8 mouse cellular contexts compared by ENCODE assay signal in the genomic region with DNA sequence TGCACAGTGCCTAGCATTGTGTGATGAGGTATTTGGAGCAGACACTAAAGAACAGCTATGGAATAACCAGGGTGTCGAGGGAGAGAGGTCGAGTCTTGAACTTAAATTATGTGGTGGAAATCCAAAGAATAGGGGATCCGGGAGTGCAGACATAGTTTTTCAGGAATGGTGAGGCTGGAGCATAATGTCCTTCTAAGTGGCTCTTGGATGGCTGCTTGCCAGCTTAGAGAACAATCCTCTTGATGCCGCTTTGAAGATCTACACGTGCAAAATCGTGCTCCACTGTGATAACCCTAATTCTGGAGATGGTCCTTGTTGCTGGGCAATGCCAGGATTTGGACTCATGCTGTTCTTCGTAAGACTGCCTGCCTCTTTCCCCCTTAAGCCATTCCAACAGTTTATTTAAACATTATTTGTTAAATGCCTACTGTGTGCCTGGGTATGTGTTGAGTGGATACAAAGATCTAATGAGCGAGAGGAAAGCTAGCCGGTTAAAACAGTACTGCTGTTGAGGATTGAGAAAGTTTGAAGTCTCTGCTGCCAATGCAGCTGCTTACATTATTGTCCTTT. TPM values are rescaled to one million over a fixed set of nuclear protein-coding genes. Genes with fewer than 3 reads are reported as not detected.
DNase-seq lines count a peak whose midpoint lies in the region; ATAC-seq and TF ChIP-seq lines count a peak whose summit lies in the region.
"Had no signal": no experiment of that assay in that cellular context is flagged by ENCODE, and none has a peak within 500 bp of the region (broad histone marks: within the 10 kb centered on the region; RNA-seq: fewer than 3 reads in every experiment).

No protein-coding gene starts in this region.

- no peaks in the 10 kb centered on the region for H3K9me3 ChIP-seq in forebrain, embryonic 14.5 days (replicated peaks; ENCODE audit: control insufficient read depth, low read length)
- H3K9me3 ChIP-seq in midbrain, embryonic 13.5 days = no peaks in the 10 kb centered on the region

- H3K36me3 ChIP-seq in forebrain, embryonic 14.5 days (ENCODE audit: control insufficient read depth, insufficient read depth, low read length) = no peaks in the 10 kb centered on the region
- H3K36me3 ChIP-seq in midbrain, embryonic 13.5 days = no peaks in the 10 kb centered on the region

- no peak for TF ChIP-seq CTCF in left cerebral cortex, adult 2 months (IDR thresholded peaks at IDR 0.05)

- no peak overlapping the region for H3K9ac ChIP-seq in forebrain, embryonic 14.5 days (ENCODE audit: low read length)
- 0 out of 2 replicates have a peak overlapping the region, but pooled peaks have one; percentile 72 for H3K9ac ChIP-seq in midbrain, embryonic 13.5 days (replicated peaks)

- H3K27me3 ChIP-seq in forebrain, embryonic 14.5 days (replicated peaks; ENCODE audit: control insufficient read depth, insufficient read depth, low read length) = peaks cover 31% of the 10 kb centered on the region
- H3K27me3 ChIP-seq in midbrain, embryonic 13.5 days = peaks cover 63% of the 10 kb centered on the region

- no peaks in the 10 kb centered on the region; the same call in 1 of the 2 replicates for H3K4me1 ChIP-seq in forebrain, embryonic 14.5 days (ENCODE audit: control insufficient read depth, insufficient read depth, low read length)
- H3K4me1 ChIP-seq in midbrain, embryonic 13.5 days (replicated peaks) = peaks cover 23% of the 10 kb centered on the region

- peak overlapping the region; percentile 69 for H3K4me3 ChIP-seq in left cerebral cortex, adult 2 months
- peak overlapping the region; percentile 62; the same call in 1 of the 2 replicates for H3K4me3 ChIP-seq in forebrain, embryonic 14.5 days (ENCODE audit: low read depth, low read length)
- H3K4me3 ChIP-seq in midbrain, embryonic 13.5 days (replicated peaks) = peak overlapping the region; percentile 76

- 30% methylated on average over 9 of the region's 9 CpGs for WGBS in forebrain, embryonic 14.5 days
- 37% methylated on average over 9 of the region's 9 CpGs for WGBS in midbrain, embryonic 13.5 days

- no peak for ATAC-seq in forebrain, embryonic 14.5 days
- peak; percentile 9; the same call in 1 of the 2 replicates for ATAC-seq in midbrain, embryonic 13.5 days

- no peak for DNase-seq in left cerebral cortex, adult 2 months (ENCODE audit: extremely low spot score in 1 of 2, low spot score in 2 of 2)
- no peak for DNase-seq in left cerebral cortex, adult 9 months (ENCODE audit: low spot score in 2 of 2)
- DNase-seq in cerebellum, postnatal 14 days = peak; percentile 38 to 45
- DNase-seq in forebrain, embryonic 14.5 days (ENCODE audit: low spot score) = peak; percentile 31
- no peak for DNase-seq in adipocyte (ENCODE audit: low spot score)
- DNase-seq in testis, postnatal 14 days (ENCODE audit: low spot score) = no peak

- intact Hi-C loops in left cerebral cortex, adult 2 months (cut with DNase I) = loop anchor here (5.0 to 10.0 kb wide), 2 partner anchors 495 to 718 kb away; no protein-coding TSS in a partner anchor

- peak overlapping the region; percentile 40; the same call in 1 of the 2 replicates for H3K27ac ChIP-seq in left cerebral cortex, adult 2 months
- no peak overlapping the region for H3K27ac ChIP-seq in forebrain, embryonic 14.5 days (ENCODE audit: low read depth, low read length)
- no peak overlapping the region for H3K27ac ChIP-seq in midbrain, embryonic 13.5 days

- peak overlapping the region; percentile 99 for H3K4me2 ChIP-seq in forebrain, embryonic 14.5 days (ENCODE audit: low read length)
- peak overlapping the region; percentile 99 for H3K4me2 ChIP-seq in midbrain, embryonic 13.5 days (replicated peaks)

RNA-seq across cellular contexts. Expression of gene Hs6st3, which starts 1.3 kb away (rescaled TPM):
- total RNA-seq in left cerebral cortex, adult 2 months (2021) = 10 to 100 TPM; 61.7 to 71.9 TPM
- polyA plus RNA-seq in forebrain, embryonic 14.5 days (2014; fragmentation: Nextera tagmentation; extraction: Ambion mirVana) = 0.50 and 1.3 TPM in 2 replicates
- polyA plus RNA-seq in midbrain, embryonic 13.5 days (2015; fragmentation: Nextera tagmentation; extraction: Ambion mirVana) = 0.88 and 1.3 TPM in 2 replicates
- polyA plus RNA-seq: large intestine, adult 2 months had no signal

RNA-seq across cellular contexts. Expression of gene Uggt2, which starts 40.2 kb away (rescaled TPM):
- total RNA-seq in left cerebral cortex, adult 2 months (2021) = 10 to 100 TPM; 29.2 to 33.8 TPM
- polyA plus RNA-seq in forebrain, embryonic 14.5 days (2014; fragmentation: Nextera tagmentation; extraction: Ambion mirVana) = 7.3 and 13.3 TPM in 2 replicates
- 20.1 and 20.8 TPM in 2 replicates for polyA plus RNA-seq in midbrain, embryonic 13.5 days (2015; fragmentation: Nextera tagmentation; extraction: Ambion mirVana)

Comparison
In these comparisons a context has a peak if more than half of its experiments do, and no peak if none do; other contexts are left out.
1. DNase-seq: peak in cerebellum, postnatal 14 days (2 of 2) and forebrain, embryonic 14.5 days (single experiment); none in left cerebral cortex, adult 2 months (0 of 2), left cerebral cortex, adult 9 months (0 of 2), adipocyte (single experiment) and testis, postnatal 14 days (single experiment).
2. Peak in every context shown above with its lines, with median percentiles within 50 percentile points of each other: H3K4me3 ChIP-seq.